Mouse (Mus musculus) gastrocnemius, postnatal 10 days (tissue): ENCODE measurements at regions not wholly inside any gene's neighbourhood (a gene's known extent, or its start where the extent isn't known, plus 50 kb on each side); places are given as distances from the start of the nearest gene placed in this dataset.
"Not testable (repeated sequence)": the region's sequence is repeated elsewhere in the genome, so short reads cannot be mapped to it uniquely, and the experiment has no call there.

Experiments used
- DNase-seq: peaks from one replicate; pipeline ENCODE4 v3.0.0; 2021; ENCODE audit warnings: mixed read lengths

GRCm38 (mm10) chr13:26235941-26236340 is 534.0 kb downstream of the Hdgfl1 start:
- DNase-seq: no peak

- DNase-seq: no peak
Measured at GRCm38 (mm10) chr13:26234703-26235102, 535.3 kb downstream of the Hdgfl1 start.

- DNase-seq: no peak
Measured at GRCm38 (mm10) chr13:26217299-26217698, 552.7 kb downstream of the Hdgfl1 start.

- no peak for DNase-seq
Measured at GRCm38 (mm10) chr13:26216579-26216978, 553.4 kb downstream of the Hdgfl1 start.

- no peak for DNase-seq
Measured at GRCm38 (mm10) chr13:26205532-26206105, 564.3 kb downstream of the Hdgfl1 start.

GRCm38 (mm10) chr13:26194646-26195045 is 575.3 kb downstream of the Hdgfl1 start:
- no peak for DNase-seq

GRCm38 (mm10) chr13:26183879-26184278 is 586.1 kb downstream of the Hdgfl1 start:
- no peak for DNase-seq

- no peak for DNase-seq
Measured at GRCm38 (mm10) chr13:26171891-26172482, 598.0 kb downstream of the Hdgfl1 start.

- no peak for DNase-seq
Measured at GRCm38 (mm10) chr13:26169641-26170040, 600.3 kb downstream of the Hdgfl1 start.

GRCm38 (mm10) chr13:26158703-26159102 is 611.3 kb downstream of the Hdgfl1 start:
- no peak for DNase-seq

GRCm38 (mm10) chr13:26154701-26155471 is 615.1 kb downstream of the Hdgfl1 start:
- no peak for DNase-seq

- no peak for DNase-seq
Measured at GRCm38 (mm10) chr13:26154251-26154650, 615.7 kb downstream of the Hdgfl1 start.

GRCm38 (mm10) chr13:26153093-26153492 is 616.9 kb downstream of the Hdgfl1 start:
- no peak for DNase-seq

- DNase-seq: no peak
Measured at GRCm38 (mm10) chr13:26150426-26150825, 619.5 kb downstream of the Hdgfl1 start.

- no peak for DNase-seq
Measured at GRCm38 (mm10) chr13:26142811-26143210, 627.2 kb downstream of the Hdgfl1 start.

- DNase-seq: no peak
Measured at GRCm38 (mm10) chr13:26119363-26119762, 650.6 kb downstream of the Hdgfl1 start.

- DNase-seq: no peak
Measured at GRCm38 (mm10) chr13:26114136-26114535, 655.8 kb downstream of the Hdgfl1 start.

- not testable (repeated sequence) for DNase-seq
Measured at GRCm38 (mm10) chr13:26113723-26114122, 656.2 kb downstream of the Hdgfl1 start.

GRCm38 (mm10) chr13:26112579-26112978 is 657.4 kb downstream of the Hdgfl1 start:
- no peak for DNase-seq

- DNase-seq: no peak
Measured at GRCm38 (mm10) chr13:26109013-26109412, 661.0 kb downstream of the Hdgfl1 start.

- no peak for DNase-seq
Measured at GRCm38 (mm10) chr13:26088727-26089126, 681.2 kb downstream of the Hdgfl1 start.

GRCm38 (mm10) chr13:26080814-26081213 is 689.2 kb downstream of the Hdgfl1 start:
- no peak for DNase-seq

- no peak for DNase-seq
Measured at GRCm38 (mm10) chr13:26080302-26080701, 689.7 kb downstream of the Hdgfl1 start.

GRCm38 (mm10) chr13:26079362-26079761 is 690.6 kb downstream of the Hdgfl1 start:
- DNase-seq: no peak
